Mouse (Mus musculus): ENCODE measurements around the gene Epha7. TPM values are rescaled to one million over a fixed set of nuclear protein-coding genes. Genes with fewer than 3 reads are reported as not detected.

Epha7 gene
- total and polyA plus RNA-seq, 3 experiments: not detected

GRCm38 (mm10) chr4:28910127-28910526, 97.2 kb downstream of the Epha7 start:
- in situ Hi-C loops (cut with MboI; ENCODE audit: low pct_ligation_motif_present, low pct_unique_long_range_greater_than_20kb, low sequenced_read_pairs) (no loop called here), dilution Hi-C loops (cut with MboI; ENCODE audit: extremely low pct_ligation_motif_present, extremely low pct_unique_long_range_greater_than_20kb, low sequenced_read_pairs) (no loop called here)
- TF ChIP-seq ZMIZ1 (IDR thresholded peaks at IDR 0.05; ENCODE audit: low read depth, low read length) (no peak), CHD2 (IDR thresholded peaks at IDR 0.05; ENCODE audit: low read length) (no peak)
- Histone ChIP-seq H3K4me3 (replicated peaks in 1 of 3; ENCODE audit: low read depth in 2 of 3, low read length in 2 of 3, poor library complexity in 1 of 3) (no peak overlapping the region), H3K36me3 (replicated peaks in 1 of 2; ENCODE audit: control insufficient read depth in 1 of 2, insufficient read depth in 1 of 2, low read length in 1 of 2) (no peaks in the 10 kb centered on the region), H3K27ac (ENCODE audit: insufficient read depth, low read depth) (no peak overlapping the region), H3K9me3 (replicated peaks; ENCODE audit: low read length) (peaks cover 27% of the 10 kb centered on the region), H3K79me2 (replicated peaks; ENCODE audit: control insufficient read depth, extremely low read depth, insufficient read depth, poor library complexity, severe bottlenecking) (no peaks in the 10 kb centered on the region), H3K4me2 (ENCODE audit: insufficient read depth, low read depth, poor library complexity, severe bottlenecking) (no peak overlapping the region), H3K27me3 (replicated peaks) (no peaks in the 10 kb centered on the region), H3K4me1 (ENCODE audit: control insufficient read depth in 1 of 2, insufficient read depth in 2 of 2) (no peaks in the 10 kb centered on the region), H3K9ac (ENCODE audit: insufficient read depth, low read depth) (no peak overlapping the region)
- DNase-seq (ENCODE audit: extremely low read depth): no peak

- Histone ChIP-seq H3K27ac (ENCODE audit: insufficient read depth, low read depth) (no peak overlapping the region), H3K27me3 (replicated peaks) (no peaks in the 10 kb centered on the region), H3K4me1 (ENCODE audit: control insufficient read depth in 1 of 2, insufficient read depth in 2 of 2) (no peaks in the 10 kb centered on the region), H3K36me3 (replicated peaks in 1 of 2; ENCODE audit: control insufficient read depth in 1 of 2, insufficient read depth in 1 of 2, low read length in 1 of 2) (no peaks in the 10 kb centered on the region), H3K9me3 (replicated peaks; ENCODE audit: low read length) (peaks cover 26% of the 10 kb centered on the region), H3K9ac (ENCODE audit: insufficient read depth, low read depth) (no peak overlapping the region), H3K4me2 (ENCODE audit: insufficient read depth, low read depth, poor library complexity, severe bottlenecking) (no peak overlapping the region), H3K4me3 (replicated peaks in 1 of 3; ENCODE audit: low read depth in 2 of 3, low read length in 2 of 3, poor library complexity in 1 of 3) (no peak overlapping the region), H3K79me2 (replicated peaks; ENCODE audit: control insufficient read depth, extremely low read depth, insufficient read depth, poor library complexity, severe bottlenecking) (no peaks in the 10 kb centered on the region)
- DNase-seq (ENCODE audit: extremely low read depth): no peak
- in situ Hi-C loops (cut with MboI; ENCODE audit: low pct_ligation_motif_present, low pct_unique_long_range_greater_than_20kb, low sequenced_read_pairs) (no loop called here), dilution Hi-C loops (cut with MboI; ENCODE audit: extremely low pct_ligation_motif_present, extremely low pct_unique_long_range_greater_than_20kb, low sequenced_read_pairs) (no loop called here)
- TF ChIP-seq EP300 (IDR thresholded peaks at IDR 0.05; ENCODE audit: low read length): no peak
- no peak for TF ChIP-seq USF1 (IDR thresholded peaks at IDR 0.05; ENCODE audit: low read depth, low read length)
- no peak for TF ChIP-seq NRF1 (IDR thresholded peaks at IDR 0.05; ENCODE audit: low read depth, low read length)
- no peak for TF ChIP-seq JUND (conservative IDR thresholded peaks at IDR 0.05; ENCODE audit: low read depth, low read length)
- no peak for TF ChIP-seq SMC3 (IDR thresholded peaks at IDR 0.05; ENCODE audit: low read depth, low read length)
- no peak for TF ChIP-seq RAD21 (IDR thresholded peaks at IDR 0.05; ENCODE audit: low read depth, low read length)
- no peak for TF ChIP-seq SIN3A (IDR thresholded peaks at IDR 0.05; ENCODE audit: low read length)
- no peak for TF ChIP-seq JUN (IDR thresholded peaks at IDR 0.05; ENCODE audit: insufficient read depth, low read depth, low read length)
- TF ChIP-seq HCFC1 (IDR thresholded peaks at IDR 0.05; ENCODE audit: low read depth, low read length): no peak
- TF ChIP-seq USF2 (conservative IDR thresholded peaks at IDR 0.05; ENCODE audit: low read depth, low read length): no peak
Measured at GRCm38 (mm10) chr4:28912028-28912427, 99.1 kb downstream of the Epha7 start.

GRCm38 (mm10) chr4:28913613-28914012, 100.7 kb downstream of the Epha7 start:
- in situ Hi-C loops (cut with MboI; ENCODE audit: low pct_ligation_motif_present, low pct_unique_long_range_greater_than_20kb, low sequenced_read_pairs): no loop called here
- Histone ChIP-seq H3K79me2 (replicated peaks; ENCODE audit: control insufficient read depth, extremely low read depth, insufficient read depth, poor library complexity, severe bottlenecking) (no peaks in the 10 kb centered on the region), H3K4me2 (ENCODE audit: insufficient read depth, low read depth, poor library complexity, severe bottlenecking) (no peak overlapping the region), H3K4me3 (replicated peaks in 1 of 3; ENCODE audit: low read depth in 2 of 3, low read length in 2 of 3, poor library complexity in 1 of 3) (no peak overlapping the region), H3K9me3 (replicated peaks; ENCODE audit: low read length) (peaks cover 22% of the 10 kb centered on the region), H3K27ac (ENCODE audit: insufficient read depth, low read depth) (no peak overlapping the region), H3K4me1 (ENCODE audit: control insufficient read depth in 1 of 2, insufficient read depth in 2 of 2) (no peaks in the 10 kb centered on the region), H3K36me3 (replicated peaks in 1 of 2; ENCODE audit: control insufficient read depth in 1 of 2, insufficient read depth in 1 of 2, low read length in 1 of 2) (no peaks in the 10 kb centered on the region), H3K9ac (ENCODE audit: insufficient read depth, low read depth) (no peak overlapping the region), H3K27me3 (replicated peaks) (no peaks in the 10 kb centered on the region)
- dilution Hi-C loops (cut with MboI; ENCODE audit: extremely low pct_ligation_motif_present, extremely low pct_unique_long_range_greater_than_20kb, low sequenced_read_pairs): no loop called here
- no peak for DNase-seq (ENCODE audit: extremely low read depth)
- no peak for TF ChIP-seq NRF1 (IDR thresholded peaks at IDR 0.05; ENCODE audit: low read depth, low read length)
- TF ChIP-seq HCFC1 (IDR thresholded peaks at IDR 0.05; ENCODE audit: low read depth, low read length): no peak
- TF ChIP-seq IRF4 (IDR thresholded peaks at IDR 0.05; ENCODE audit: low read depth, low read length): no peak
- TF ChIP-seq POLR2AphosphoS2 (IDR thresholded peaks at IDR 0.05; ENCODE audit: low read depth, low read length): no peak
- no peak for TF ChIP-seq MAX (IDR thresholded peaks at IDR 0.05; ENCODE audit: low read length)
- no peak for TF ChIP-seq TCF12 (IDR thresholded peaks at IDR 0.05; ENCODE audit: low read depth, low read length)
- no peak for TF ChIP-seq CHD1 (IDR thresholded peaks at IDR 0.05; ENCODE audit: low read depth, low read length)
- no peak for TF ChIP-seq SIN3A (IDR thresholded peaks at IDR 0.05; ENCODE audit: low read length)
- TF ChIP-seq USF1 (IDR thresholded peaks at IDR 0.05; ENCODE audit: low read depth, low read length): no peak
- TF ChIP-seq ZKSCAN1 (IDR thresholded peaks at IDR 0.05; ENCODE audit: borderline replicate concordance, low read depth, low read length): no peak
- TF ChIP-seq RAD21 (IDR thresholded peaks at IDR 0.05; ENCODE audit: low read depth, low read length): no peak
- no peak for TF ChIP-seq UBTF (IDR thresholded peaks at IDR 0.05; ENCODE audit: low read depth, low read length)
- no peak for TF ChIP-seq MAZ (IDR thresholded peaks at IDR 0.05; ENCODE audit: low read depth, low read length)
- no peak for TF ChIP-seq MYC (IDR thresholded peaks at IDR 0.05; ENCODE audit: low read depth, low read length)
- no peak for TF ChIP-seq MXI1 (IDR thresholded peaks at IDR 0.05; ENCODE audit: low read depth, low read length)
- TF ChIP-seq ETS1 (conservative IDR thresholded peaks at IDR 0.05; ENCODE audit: low read depth, low read length): no peak
- TF ChIP-seq CTCF (conservative IDR thresholded peaks at IDR 0.05 in 1 of 2, IDR thresholded peaks at IDR 0.05 in 1 of 2; ENCODE audit: low read depth in 2 of 2, low read length in 2 of 2): no peak
- no peak for TF ChIP-seq ZNF384 (IDR thresholded peaks at IDR 0.05; ENCODE audit: low read depth, low read length)

Measured in CH12.LX (cell line).